Mouse (Mus musculus): Measurements from ENCODE around the gene Camta1.

The Camta1 gene

GRCm38 (mm10) chr4:151822986-151823385 is 38.7 kb downstream of the Camta1 start:
- no peak for TF ChIP-seq NANOG (IDR thresholded peaks at IDR 0.05; ENCODE audit: borderline replicate concordance, low read length)
- TF ChIP-seq CTCF (conservative IDR thresholded peaks at IDR 0.05; ENCODE audit: low read length), result no peak
- Histone ChIP-seq H3K4me3 (replicated peaks; ENCODE audit: low read length) (no peak overlapping the region), H3K4me1 (replicated peaks; ENCODE audit: low read depth, low read length) (peaks cover 27% of the 10 kb centered on the region), H3K9me3 (ENCODE audit: low read length) (no peaks in the 10 kb centered on the region), H3K27me3 (ENCODE audit: insufficient read depth, low read length) (no peaks in the 10 kb centered on the region), H3K36me3 (ENCODE audit: insufficient read depth, low read length) (peaks cover 30% of the 10 kb centered on the region; the same call in 1 of the 2 replicates)

DNA sequence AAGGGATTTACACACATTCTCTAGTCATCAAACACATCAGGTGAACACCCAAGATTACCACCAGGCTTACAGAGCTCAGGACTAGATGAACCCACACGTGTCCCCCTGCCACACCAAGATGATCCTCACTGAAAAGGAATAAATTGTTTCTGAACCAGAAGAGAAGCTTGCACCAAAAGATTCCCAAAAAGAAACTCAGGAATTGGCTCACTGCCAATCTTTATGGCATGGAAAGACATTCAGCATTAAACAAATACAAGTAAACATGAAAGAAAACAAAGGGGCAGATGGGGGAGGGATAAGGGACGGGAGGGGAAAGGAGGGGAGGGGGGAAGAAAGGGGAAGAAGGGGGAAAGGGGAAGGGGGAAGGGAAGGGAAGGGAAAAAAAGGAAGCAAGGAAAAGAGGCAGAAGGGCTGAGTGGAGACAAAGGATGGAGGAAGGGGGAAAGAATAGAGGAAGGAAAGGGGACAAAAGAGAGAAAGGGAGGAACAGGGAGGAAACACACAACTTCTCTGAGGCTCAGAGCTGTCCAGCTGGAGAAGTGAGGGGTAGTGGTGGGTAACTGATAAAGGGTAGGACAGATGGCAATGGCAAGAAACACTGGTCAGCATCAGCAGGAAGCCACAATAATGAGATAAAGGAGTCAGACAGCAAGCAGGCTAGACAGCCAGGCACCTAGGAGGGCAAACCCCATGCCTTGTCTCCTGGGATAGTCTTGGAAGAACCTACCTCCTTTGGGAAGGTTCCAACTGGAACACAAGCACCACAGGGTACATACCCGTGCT is 43.5 kb downstream of the Camta1 start:
- Histone ChIP-seq H3K4me3 (replicated peaks; ENCODE audit: low read length) (no peak overlapping the region), H3K36me3 (ENCODE audit: insufficient read depth, low read length) (peaks cover 47% of the 10 kb centered on the region; the same call in 1 of the 2 replicates), H3K27me3 (ENCODE audit: insufficient read depth, low read length) (no peaks in the 10 kb centered on the region), H3K9me3 (ENCODE audit: low read length) (no peaks in the 10 kb centered on the region), H3K4me1 (replicated peaks; ENCODE audit: low read depth, low read length) (peaks cover 27% of the 10 kb centered on the region)
- no peak for TF ChIP-seq NANOG (IDR thresholded peaks at IDR 0.05; ENCODE audit: borderline replicate concordance, low read length)
- TF ChIP-seq POU5F1 (IDR thresholded peaks at IDR 0.05; ENCODE audit: borderline replicate concordance, low read length), result no peak
- TF ChIP-seq CTCF (conservative IDR thresholded peaks at IDR 0.05; ENCODE audit: low read length), result no peak

DNA sequence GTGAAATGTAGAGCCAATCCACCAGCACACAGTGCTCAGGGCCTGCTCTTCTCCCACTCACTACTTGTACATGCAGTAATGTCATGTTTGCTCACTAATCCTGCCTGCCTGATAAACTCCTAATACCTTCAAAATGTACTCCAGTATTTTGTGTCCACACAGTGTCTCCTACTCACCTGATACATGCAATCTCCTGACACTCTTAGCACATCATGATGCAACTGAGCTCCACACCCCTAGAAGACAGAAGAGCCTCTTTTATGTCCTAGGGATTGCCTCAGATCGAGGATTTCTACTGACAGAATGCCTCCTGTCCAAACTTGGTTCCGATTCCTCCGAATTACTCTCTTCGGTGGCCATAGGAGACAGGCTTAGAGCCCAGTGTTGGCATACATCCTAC is 48.0 kb downstream of the Camta1 start:
- no peak overlapping the region for H3K4me3 ChIP-seq (replicated peaks; ENCODE audit: low read length)

DNA sequence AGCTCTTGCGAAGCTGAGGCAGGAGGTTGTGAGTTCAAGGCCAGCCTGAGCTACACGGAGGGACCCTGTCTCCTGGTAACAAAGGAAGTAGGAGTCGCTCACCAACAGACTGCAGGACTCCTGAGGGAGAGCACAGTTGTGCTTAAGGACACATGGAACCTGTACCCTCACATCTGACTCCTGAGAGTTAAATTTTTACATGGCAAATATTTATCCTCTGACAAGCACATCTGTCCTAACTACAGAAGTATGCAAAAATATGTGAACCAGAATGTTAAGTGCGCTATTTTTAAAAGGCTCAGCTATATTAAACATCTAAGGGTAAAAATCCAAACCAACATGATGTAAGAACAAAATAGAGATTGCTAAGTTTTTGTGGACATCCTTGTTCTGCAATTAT is 56.0 kb downstream of the Camta1 start:
- H3K9me3 ChIP-seq (ENCODE audit: low read length), result no peaks in the 10 kb centered on the region
- no peak overlapping the region for H3K4me3 ChIP-seq (replicated peaks; ENCODE audit: low read length)
- H3K4me1 ChIP-seq (replicated peaks; ENCODE audit: low read depth, low read length), result peaks cover 25% of the 10 kb centered on the region
- H3K27me3 ChIP-seq (ENCODE audit: insufficient read depth, low read length), result no peaks in the 10 kb centered on the region
- TF ChIP-seq NANOG (IDR thresholded peaks at IDR 0.05; ENCODE audit: borderline replicate concordance, low read length) (no peak), CTCF (conservative IDR thresholded peaks at IDR 0.05; ENCODE audit: low read length) (no peak), POU5F1 (IDR thresholded peaks at IDR 0.05; ENCODE audit: borderline replicate concordance, low read length) (no peak)
- H3K36me3 ChIP-seq (ENCODE audit: insufficient read depth, low read length), result peaks cover 5% of the 10 kb centered on the region; the same call in 1 of the 2 replicates

More for the DNA sequence above, 48.0 kb downstream of the Camta1 start:
- no peaks in the 10 kb centered on the region for H3K9me3 ChIP-seq (ENCODE audit: low read length)
- H3K27me3 ChIP-seq (ENCODE audit: insufficient read depth, low read length), result no peaks in the 10 kb centered on the region
- peaks cover 23% of the 10 kb centered on the region; the same call in 1 of the 2 replicates for H3K36me3 ChIP-seq (ENCODE audit: insufficient read depth, low read length)
- TF ChIP-seq CTCF (conservative IDR thresholded peaks at IDR 0.05; ENCODE audit: low read length) (no peak), POU5F1 (IDR thresholded peaks at IDR 0.05; ENCODE audit: borderline replicate concordance, low read length) (no peak), NANOG (IDR thresholded peaks at IDR 0.05; ENCODE audit: borderline replicate concordance, low read length) (no peak)
- H3K4me1 ChIP-seq (replicated peaks; ENCODE audit: low read depth, low read length), result peaks cover 3% of the 10 kb centered on the region; the same call in 1 of the 2 replicates

GRCm38 (mm10) chr4:151805046-151805445 is 56.6 kb downstream of the Camta1 start:
- peaks cover 25% of the 10 kb centered on the region for H3K4me1 ChIP-seq (replicated peaks; ENCODE audit: low read depth, low read length)
- H3K9me3 ChIP-seq (ENCODE audit: low read length), result no peaks in the 10 kb centered on the region
- peaks cover 5% of the 10 kb centered on the region; the same call in 1 of the 2 replicates for H3K36me3 ChIP-seq (ENCODE audit: insufficient read depth, low read length)
- no peaks in the 10 kb centered on the region for H3K27me3 ChIP-seq (ENCODE audit: insufficient read depth, low read length)
- TF ChIP-seq NANOG (IDR thresholded peaks at IDR 0.05; ENCODE audit: borderline replicate concordance, low read length) (no peak), POU5F1 (IDR thresholded peaks at IDR 0.05; ENCODE audit: borderline replicate concordance, low read length) (no peak), CTCF (conservative IDR thresholded peaks at IDR 0.05; ENCODE audit: low read length) (no peak)
- H3K4me3 ChIP-seq (replicated peaks; ENCODE audit: low read length), result no peak overlapping the region

GRCm38 (mm10) chr4:151804208-151804607 is 57.5 kb downstream of the Camta1 start:
- peaks cover 25% of the 10 kb centered on the region for H3K4me1 ChIP-seq (replicated peaks; ENCODE audit: low read depth, low read length)
- peaks cover 5% of the 10 kb centered on the region; the same call in 1 of the 2 replicates for H3K36me3 ChIP-seq (ENCODE audit: insufficient read depth, low read length)
- no peaks in the 10 kb centered on the region for H3K27me3 ChIP-seq (ENCODE audit: insufficient read depth, low read length)
- H3K9me3 ChIP-seq (ENCODE audit: low read length), result no peaks in the 10 kb centered on the region
- no peak for TF ChIP-seq POU5F1 (IDR thresholded peaks at IDR 0.05; ENCODE audit: borderline replicate concordance, low read length)
- no peak for TF ChIP-seq NANOG (IDR thresholded peaks at IDR 0.05; ENCODE audit: borderline replicate concordance, low read length)
- no peak for TF ChIP-seq CTCF (conservative IDR thresholded peaks at IDR 0.05; ENCODE audit: low read length)
- no peak overlapping the region for H3K4me3 ChIP-seq (replicated peaks; ENCODE audit: low read length)

DNA sequence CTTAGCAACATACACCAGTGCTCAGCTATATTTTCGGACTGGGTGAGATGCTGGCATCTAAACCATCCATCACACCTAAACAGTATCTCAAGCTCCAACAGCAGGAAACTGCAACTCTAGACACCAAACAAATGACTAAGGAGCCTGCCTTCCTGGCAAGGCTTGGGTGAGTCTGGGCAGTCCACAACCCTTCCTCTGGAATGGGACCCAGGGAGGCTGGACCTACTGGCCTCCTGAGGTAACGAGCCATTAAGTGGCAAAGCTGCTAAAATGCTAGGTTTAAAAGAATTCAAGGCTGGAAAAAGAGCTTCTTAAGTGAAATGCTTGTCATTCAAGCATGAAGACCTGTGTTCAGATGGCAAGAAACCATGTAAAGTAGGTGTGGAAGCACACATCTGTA is 63.0 kb downstream of the Camta1 start:
- H3K36me3 ChIP-seq (ENCODE audit: insufficient read depth, low read length), result no peaks in the 10 kb centered on the region
- H3K27me3 ChIP-seq (ENCODE audit: insufficient read depth, low read length), result no peaks in the 10 kb centered on the region
- peaks cover 12% of the 10 kb centered on the region for H3K4me1 ChIP-seq (replicated peaks; ENCODE audit: low read depth, low read length)
- no peaks in the 10 kb centered on the region for H3K9me3 ChIP-seq (ENCODE audit: low read length)
- TF ChIP-seq POU5F1 (IDR thresholded peaks at IDR 0.05; ENCODE audit: borderline replicate concordance, low read length) (no peak), CTCF (conservative IDR thresholded peaks at IDR 0.05; ENCODE audit: low read length) (no peak), NANOG (IDR thresholded peaks at IDR 0.05; ENCODE audit: borderline replicate concordance, low read length) (no peak)
- H3K4me3 ChIP-seq (replicated peaks; ENCODE audit: low read length), result no peak overlapping the region

DNA sequence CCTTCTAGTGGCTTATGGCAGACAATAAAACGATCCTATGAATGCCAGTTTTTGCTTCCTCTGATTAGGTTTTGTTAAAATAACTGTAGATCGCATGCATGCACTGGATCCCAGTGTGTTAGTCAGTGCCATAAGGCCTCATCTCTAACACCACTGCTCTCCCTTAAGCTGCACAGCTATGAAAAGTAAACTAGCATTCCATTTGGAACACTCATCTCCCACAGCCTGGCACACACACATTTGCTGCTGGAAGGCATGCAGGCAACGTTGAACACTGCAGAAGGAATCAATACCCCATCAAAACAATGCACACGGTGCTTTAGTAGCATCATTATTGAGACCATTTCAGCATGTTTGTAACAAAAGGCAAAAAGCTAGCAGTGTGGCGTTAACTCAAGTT is 68.0 kb downstream of the Camta1 start:
- Histone ChIP-seq H3K4me1 (replicated peaks; ENCODE audit: low read depth, low read length) (peaks cover 5% of the 10 kb centered on the region; the same call in 1 of the 2 replicates), H3K9me3 (ENCODE audit: low read length) (no peaks in the 10 kb centered on the region), H3K27me3 (ENCODE audit: insufficient read depth, low read length) (no peaks in the 10 kb centered on the region), H3K4me3 (replicated peaks; ENCODE audit: low read length) (no peak overlapping the region), H3K36me3 (ENCODE audit: insufficient read depth, low read length) (peaks cover 27% of the 10 kb centered on the region)
- TF ChIP-seq POU5F1 (IDR thresholded peaks at IDR 0.05; ENCODE audit: borderline replicate concordance, low read length), result no peak
